Comparison of ENCODE assay signal across 23 mouse cellular contexts in the genomic region with DNA sequence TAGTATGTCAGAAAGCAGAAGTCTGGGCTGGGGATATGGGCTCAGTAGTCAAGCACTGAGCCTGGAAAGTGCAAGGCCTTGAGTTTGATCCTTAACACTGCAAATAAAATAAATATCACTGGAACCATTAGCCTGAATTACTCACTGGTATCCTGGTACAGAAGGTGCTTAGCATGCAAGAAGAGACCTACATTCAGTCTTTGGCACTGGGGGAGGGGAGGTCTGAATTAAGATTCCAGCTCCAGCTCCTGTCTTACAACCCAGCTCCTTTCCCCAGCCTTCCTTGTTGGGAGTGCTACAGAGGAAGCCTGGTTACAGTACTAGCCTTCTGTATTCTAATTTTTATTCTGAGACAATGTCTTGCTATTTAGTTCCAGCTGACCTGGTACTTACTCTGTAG.
"Had no signal": no experiment of that assay in that cellular context is flagged by ENCODE, and none has a peak within 500 bp of the region (broad histone marks: within the 10 kb centered on the region; RNA-seq: fewer than 3 reads in every experiment).

No protein-coding gene starts in this region.

- H3K4me3 ChIP-seq: gastrocnemius, adult 2 months; heart, embryonic 10.5 days; heart, embryonic 12.5 days; hindbrain, embryonic 10.5 days; hindbrain, embryonic 12.5 days; intestine, embryonic 15.5 days; left cerebral cortex, adult 2 months; limb, embryonic 10.5 days; limb, embryonic 12.5 days; liver, embryonic 13.5 days had no signal

- DNase-seq: gastrocnemius, adult 2 months; gastrocnemius, postnatal 10 days; gastrocnemius, postnatal 25 days; heart, adult 18-20 months; heart, postnatal 10 days; heart, postnatal 4 days; kidney, adult 18-20 months; kidney, adult 8-10 months; kidney, postnatal 10 days; kidney, postnatal 25 days; kidney, postnatal 4 days; layer of hippocampus, adult 9-11 months; liver; liver, embryonic 13.5 days had no signal

- H3K27ac ChIP-seq: gastrocnemius, adult 2 months; heart, embryonic 10.5 days; hindbrain, embryonic 10.5 days; hindbrain, embryonic 12.5 days; hindbrain, embryonic 14.5 days; intestine, embryonic 15.5 days; left cerebral cortex, adult 2 months; limb, embryonic 10.5 days; limb, embryonic 12.5 days; liver, embryonic 13.5 days had no signal
